Mouse (Mus musculus): ENCODE data around the gene Setd3. TPM values are rescaled to one million over a fixed set of nuclear protein-coding genes. Genes with fewer than 3 reads are reported as not detected.
A peak's percentile ranks its signal among the peaks of the same experiment; 100 is the strongest.

The Setd3 gene
- polyA plus RNA-seq, 1 experiment from 2014 or later = 85.9 TPM

GRCm38 (mm10) chr12:108210623-108211022 is 31.5 kb upstream of the Setd3 start:
- Histone ChIP-seq H3K27ac (ENCODE audit: low read depth, low read length) (no peak overlapping the region), H3K4me3 (ENCODE audit: low read depth, low read length) (no peak overlapping the region), H3K4me1 (ENCODE audit: control insufficient read depth, insufficient read depth, low read length) (peaks cover 7% of the 10 kb centered on the region; the same call in 1 of the 2 replicates), H3K27me3 (replicated peaks; ENCODE audit: control insufficient read depth, insufficient read depth, low read length) (no peaks in the 10 kb centered on the region), H3K9ac (ENCODE audit: low read length) (no peak overlapping the region), H3K9me3 (replicated peaks; ENCODE audit: control insufficient read depth, low read length) (no peaks in the 10 kb centered on the region), H3K36me3 (ENCODE audit: control insufficient read depth, insufficient read depth, low read length) (peaks cover 15% of the 10 kb centered on the region; the same call in 1 of the 2 replicates), H3K4me2 (ENCODE audit: low read length) (no peak overlapping the region)
- ATAC-seq (no peak), DNase-seq (ENCODE audit: low spot score) (no peak)
- WGBS = 93% methylated on average over 15 of the region's 15 CpGs

GRCm38 (mm10) chr12:108208726-108209438 is 29.8 kb upstream of the Setd3 start:
- Histone ChIP-seq H3K4me1 (ENCODE audit: control insufficient read depth, insufficient read depth, low read length) (peaks cover 5% of the 10 kb centered on the region; the same call in 1 of the 2 replicates), H3K36me3 (ENCODE audit: control insufficient read depth, insufficient read depth, low read length) (peaks cover 29% of the 10 kb centered on the region), H3K4me2 (ENCODE audit: low read length) (no peak overlapping the region), H3K4me3 (ENCODE audit: low read depth, low read length) (no peak overlapping the region), H3K9me3 (replicated peaks; ENCODE audit: control insufficient read depth, low read length) (no peaks in the 10 kb centered on the region), H3K27me3 (replicated peaks; ENCODE audit: control insufficient read depth, insufficient read depth, low read length) (no peaks in the 10 kb centered on the region), H3K9ac (ENCODE audit: low read length) (no peak overlapping the region; the same call in 1 of the 2 replicates), H3K27ac (ENCODE audit: low read depth, low read length) (no peak overlapping the region)
- 31% methylated on average over 13 of the region's 13 CpGs for WGBS
- peak; percentile 36 for ATAC-seq
- DNase-seq (ENCODE audit: low spot score) = peak; percentile 80

- H3K36me3 ChIP-seq (ENCODE audit: control insufficient read depth, insufficient read depth, low read length) = peaks cover 35% of the 10 kb centered on the region
- H3K27ac ChIP-seq (ENCODE audit: low read depth, low read length) = no peak overlapping the region
- H3K4me3 ChIP-seq (ENCODE audit: low read depth, low read length) = no peak overlapping the region
- H3K27me3 ChIP-seq (replicated peaks; ENCODE audit: control insufficient read depth, insufficient read depth, low read length) = no peaks in the 10 kb centered on the region
- H3K4me2 ChIP-seq (ENCODE audit: low read length) = no peak overlapping the region
- no peaks in the 10 kb centered on the region; the same call in 1 of the 2 replicates for H3K4me1 ChIP-seq (ENCODE audit: control insufficient read depth, insufficient read depth, low read length)
- WGBS = 92% methylated on average over 9 of the region's 9 CpGs
- no peaks in the 10 kb centered on the region for H3K9me3 ChIP-seq (replicated peaks; ENCODE audit: control insufficient read depth, low read length)
- ATAC-seq = no peak
- no peak for DNase-seq (ENCODE audit: low spot score)
- H3K9ac ChIP-seq (ENCODE audit: low read length) = no peak overlapping the region
These were observed 29.1 kb upstream of the Setd3 start for GRCm38 (mm10) chr12:108208216-108208615.

- H3K27me3 ChIP-seq (replicated peaks; ENCODE audit: control insufficient read depth, insufficient read depth, low read length) = no peaks in the 10 kb centered on the region
- no peak overlapping the region for H3K27ac ChIP-seq (ENCODE audit: low read depth, low read length)
- DNase-seq (ENCODE audit: low spot score) (peak; percentile 81), ATAC-seq (peak; percentile 78)
- H3K4me1 ChIP-seq (ENCODE audit: control insufficient read depth, insufficient read depth, low read length) = no peaks in the 10 kb centered on the region
- H3K4me3 ChIP-seq (ENCODE audit: low read depth, low read length) = no peak overlapping the region
- WGBS = 10% methylated on average over 5 of the region's 5 CpGs
- no peaks in the 10 kb centered on the region for H3K9me3 ChIP-seq (replicated peaks; ENCODE audit: control insufficient read depth, low read length)
- no peak overlapping the region for H3K9ac ChIP-seq (ENCODE audit: low read length)
- H3K36me3 ChIP-seq (ENCODE audit: control insufficient read depth, insufficient read depth, low read length) = peaks cover 50% of the 10 kb centered on the region
- H3K4me2 ChIP-seq (ENCODE audit: low read length) = no peak overlapping the region
These were observed 27.5 kb upstream of the Setd3 start for GRCm38 (mm10) chr12:108206641-108207040.

GRCm38 (mm10) chr12:108204978-108205377 is 25.9 kb upstream of the Setd3 start:
- H3K9ac ChIP-seq (ENCODE audit: low read length) = no peak overlapping the region
- ATAC-seq (no peak), DNase-seq (ENCODE audit: low spot score) (no peak)
- no peak overlapping the region for H3K4me2 ChIP-seq (ENCODE audit: low read length)
- WGBS = 63% methylated on average over 12 of the region's 12 CpGs
- no peaks in the 10 kb centered on the region for H3K4me1 ChIP-seq (ENCODE audit: control insufficient read depth, insufficient read depth, low read length)
- peaks cover 61% of the 10 kb centered on the region for H3K36me3 ChIP-seq (ENCODE audit: control insufficient read depth, insufficient read depth, low read length)
- H3K9me3 ChIP-seq (replicated peaks; ENCODE audit: control insufficient read depth, low read length) = no peaks in the 10 kb centered on the region
- no peak overlapping the region for H3K27ac ChIP-seq (ENCODE audit: low read depth, low read length)
- no peaks in the 10 kb centered on the region for H3K27me3 ChIP-seq (replicated peaks; ENCODE audit: control insufficient read depth, insufficient read depth, low read length)
- no peak overlapping the region for H3K4me3 ChIP-seq (ENCODE audit: low read depth, low read length)

GRCm38 (mm10) chr12:108203895-108204294 is 24.8 kb upstream of the Setd3 start:
- Histone ChIP-seq H3K27me3 (replicated peaks; ENCODE audit: control insufficient read depth, insufficient read depth, low read length) (no peaks in the 10 kb centered on the region), H3K9me3 (replicated peaks; ENCODE audit: control insufficient read depth, low read length) (no peaks in the 10 kb centered on the region), H3K9ac (ENCODE audit: low read length) (no peak overlapping the region), H3K36me3 (ENCODE audit: control insufficient read depth, insufficient read depth, low read length) (peaks cover 72% of the 10 kb centered on the region), H3K4me3 (ENCODE audit: low read depth, low read length) (no peak overlapping the region), H3K27ac (ENCODE audit: low read depth, low read length) (no peak overlapping the region), H3K4me2 (ENCODE audit: low read length) (no peak overlapping the region), H3K4me1 (ENCODE audit: control insufficient read depth, insufficient read depth, low read length) (no peaks in the 10 kb centered on the region)
- DNase-seq (ENCODE audit: low spot score) (no peak), ATAC-seq (no peak)
- WGBS = 84% methylated on average over 8 of the region's 8 CpGs

GRCm38 (mm10) chr12:108200094-108200493 is 21.0 kb upstream of the Setd3 start:
- Histone ChIP-seq H3K4me1 (ENCODE audit: control insufficient read depth, insufficient read depth, low read length) (no peaks in the 10 kb centered on the region), H3K27ac (ENCODE audit: low read depth, low read length) (no peak overlapping the region), H3K9ac (ENCODE audit: low read length) (no peak overlapping the region), H3K4me3 (ENCODE audit: low read depth, low read length) (no peak overlapping the region), H3K27me3 (replicated peaks; ENCODE audit: control insufficient read depth, insufficient read depth, low read length) (no peaks in the 10 kb centered on the region), H3K9me3 (replicated peaks; ENCODE audit: control insufficient read depth, low read length) (no peaks in the 10 kb centered on the region), H3K4me2 (ENCODE audit: low read length) (no peak overlapping the region), H3K36me3 (ENCODE audit: control insufficient read depth, insufficient read depth, low read length) (peaks cover 97% of the 10 kb centered on the region)
- no peak for ATAC-seq
- 90% methylated on average over 1 of the region's 1 CpGs for WGBS
- no peak for DNase-seq (ENCODE audit: low spot score)

GRCm38 (mm10) chr12:108198447-108198846 is 19.3 kb upstream of the Setd3 start:
- H3K4me3 ChIP-seq (ENCODE audit: low read depth, low read length) = no peak overlapping the region
- WGBS = 79% methylated on average over 4 of the region's 4 CpGs
- no peak overlapping the region for H3K4me2 ChIP-seq (ENCODE audit: low read length)
- no peaks in the 10 kb centered on the region for H3K9me3 ChIP-seq (replicated peaks; ENCODE audit: control insufficient read depth, low read length)
- no peak overlapping the region for H3K9ac ChIP-seq (ENCODE audit: low read length)
- DNase-seq (ENCODE audit: low spot score) (no peak), ATAC-seq (no peak)
- peaks cover 98% of the 10 kb centered on the region for H3K36me3 ChIP-seq (ENCODE audit: control insufficient read depth, insufficient read depth, low read length)
- no peaks in the 10 kb centered on the region for H3K4me1 ChIP-seq (ENCODE audit: control insufficient read depth, insufficient read depth, low read length)
- H3K27me3 ChIP-seq (replicated peaks; ENCODE audit: control insufficient read depth, insufficient read depth, low read length) = no peaks in the 10 kb centered on the region
- H3K27ac ChIP-seq (ENCODE audit: low read depth, low read length) = no peak overlapping the region

GRCm38 (mm10) chr12:108195761-108196160 is 16.6 kb upstream of the Setd3 start:
- WGBS = 97% methylated on average over 11 of the region's 11 CpGs
- H3K27ac ChIP-seq (ENCODE audit: low read depth, low read length) = no peak overlapping the region
- no peaks in the 10 kb centered on the region for H3K27me3 ChIP-seq (replicated peaks; ENCODE audit: control insufficient read depth, insufficient read depth, low read length)
- H3K4me1 ChIP-seq (ENCODE audit: control insufficient read depth, insufficient read depth, low read length) = no peaks in the 10 kb centered on the region
- no peak overlapping the region for H3K4me2 ChIP-seq (ENCODE audit: low read length)
- H3K4me3 ChIP-seq (ENCODE audit: low read depth, low read length) = no peak overlapping the region
- ATAC-seq = no peak
- H3K9me3 ChIP-seq (replicated peaks; ENCODE audit: control insufficient read depth, low read length) = no peaks in the 10 kb centered on the region
- DNase-seq (ENCODE audit: low spot score) = no peak
- H3K36me3 ChIP-seq (ENCODE audit: control insufficient read depth, insufficient read depth, low read length) = peaks cover 99% of the 10 kb centered on the region
- H3K9ac ChIP-seq (ENCODE audit: low read length) = no peak overlapping the region

Data from forebrain, embryonic 14.5 days (tissue).